Mouse (Mus musculus): Measurements from ENCODE around the gene Hoxb8. TPM values are rescaled to one million over a fixed set of nuclear protein-coding genes. Genes with fewer than 3 reads are reported as not detected.
A peak's percentile ranks its signal among the peaks of the same experiment; 100 is the strongest.

Hoxb8 gene
- polyA plus RNA-seq, 1 experiment from 2014 or later = 0.06 TPM

- Histone ChIP-seq H3K27ac (ENCODE audit: low read depth, low read length) (no peak overlapping the region), H3K4me1 (ENCODE audit: control insufficient read depth, insufficient read depth, low read length) (peaks cover 5% of the 10 kb centered on the region), H3K9ac (ENCODE audit: low read depth, low read length) (no peak overlapping the region), H3K4me3 (ENCODE audit: low read depth, low read length) (peak overlapping the region; percentile 30), H3K27me3 (ENCODE audit: control insufficient read depth, insufficient read depth, low read length) (peaks cover 97% of the 10 kb centered on the region), H3K9me3 (replicated peaks; ENCODE audit: control insufficient read depth, low read length) (no peaks in the 10 kb centered on the region), H3K36me3 (ENCODE audit: control insufficient read depth, insufficient read depth, low read length) (no peaks in the 10 kb centered on the region), H3K4me2 (peak overlapping the region; percentile 40)
- WGBS (ENCODE audit: insufficient replicate concordance) = under 1% methylated on average over 57 of the region's 58 CpGs
- no peak for ATAC-seq (replicated peaks; ENCODE audit: insufficient number of reproducible peaks, low FRiP score, low TSS enrichment)
These were observed 9.4 kb upstream of the Hoxb8 start for GRCm38 (mm10) chr11:96272024-96272921.

- H3K36me3 ChIP-seq (ENCODE audit: control insufficient read depth, insufficient read depth, low read length) = no peaks in the 10 kb centered on the region
- no peak for ATAC-seq (replicated peaks; ENCODE audit: insufficient number of reproducible peaks, low FRiP score, low TSS enrichment)
- peaks cover 98% of the 10 kb centered on the region for H3K27me3 ChIP-seq (ENCODE audit: control insufficient read depth, insufficient read depth, low read length)
- no peak overlapping the region for H3K27ac ChIP-seq (ENCODE audit: low read depth, low read length)
- H3K4me3 ChIP-seq (ENCODE audit: low read depth, low read length) = no peak overlapping the region
- H3K4me1 ChIP-seq (ENCODE audit: control insufficient read depth, insufficient read depth, low read length) = peaks cover 5% of the 10 kb centered on the region
- no peaks in the 10 kb centered on the region for H3K9me3 ChIP-seq (replicated peaks; ENCODE audit: control insufficient read depth, low read length)
- no peak overlapping the region for H3K9ac ChIP-seq (ENCODE audit: low read depth, low read length)
- 5% methylated on average over 10 of the region's 10 CpGs for WGBS (ENCODE audit: insufficient replicate concordance)
- H3K4me2 ChIP-seq = no peak overlapping the region
These were observed 7.3 kb upstream of the Hoxb8 start for GRCm38 (mm10) chr11:96274428-96274827.

- peaks cover 5% of the 10 kb centered on the region for H3K4me1 ChIP-seq (ENCODE audit: control insufficient read depth, insufficient read depth, low read length)
- no peak for ATAC-seq (replicated peaks; ENCODE audit: insufficient number of reproducible peaks, low FRiP score, low TSS enrichment)
- H3K27ac ChIP-seq (ENCODE audit: low read depth, low read length) = no peak overlapping the region
- no peak overlapping the region for H3K4me3 ChIP-seq (ENCODE audit: low read depth, low read length)
- H3K9me3 ChIP-seq (replicated peaks; ENCODE audit: control insufficient read depth, low read length) = no peaks in the 10 kb centered on the region
- no peak overlapping the region for H3K9ac ChIP-seq (ENCODE audit: low read depth, low read length)
- H3K4me2 ChIP-seq = no peak overlapping the region
- H3K27me3 ChIP-seq (ENCODE audit: control insufficient read depth, insufficient read depth, low read length) = peaks cover 98% of the 10 kb centered on the region
- 15% methylated on average over 4 of the region's 4 CpGs for WGBS (ENCODE audit: insufficient replicate concordance)
- no peaks in the 10 kb centered on the region for H3K36me3 ChIP-seq (ENCODE audit: control insufficient read depth, insufficient read depth, low read length)
These were observed 5.8 kb upstream of the Hoxb8 start for GRCm38 (mm10) chr11:96275896-96276295.

GRCm38 (mm10) chr11:96277151-96278044 is 4.3 kb upstream of the Hoxb8 start:
- Histone ChIP-seq H3K27ac (ENCODE audit: low read depth, low read length) (no peak overlapping the region), H3K4me3 (ENCODE audit: low read depth, low read length) (no peak overlapping the region), H3K4me2 (no peak overlapping the region), H3K36me3 (ENCODE audit: control insufficient read depth, insufficient read depth, low read length) (no peaks in the 10 kb centered on the region), H3K4me1 (ENCODE audit: control insufficient read depth, insufficient read depth, low read length) (no peaks in the 10 kb centered on the region), H3K9ac (ENCODE audit: low read depth, low read length) (no peak overlapping the region), H3K9me3 (replicated peaks; ENCODE audit: control insufficient read depth, low read length) (no peaks in the 10 kb centered on the region), H3K27me3 (ENCODE audit: control insufficient read depth, insufficient read depth, low read length) (peaks cover 97% of the 10 kb centered on the region)
- 1% methylated on average over 35 of the region's 35 CpGs for whole genome bisulfite sequencing (ENCODE audit: insufficient replicate concordance)
- ATAC-seq (replicated peaks; ENCODE audit: insufficient number of reproducible peaks, low FRiP score, low TSS enrichment) = no peak

- no peaks in the 10 kb centered on the region for H3K36me3 ChIP-seq (ENCODE audit: control insufficient read depth, insufficient read depth, low read length)
- H3K4me3 ChIP-seq (ENCODE audit: low read depth, low read length) = no peak overlapping the region
- H3K9me3 ChIP-seq (replicated peaks; ENCODE audit: control insufficient read depth, low read length) = no peaks in the 10 kb centered on the region
- H3K4me2 ChIP-seq = no peak overlapping the region
- no peak for ATAC-seq (replicated peaks; ENCODE audit: insufficient number of reproducible peaks, low FRiP score, low TSS enrichment)
- peaks cover 4% of the 10 kb centered on the region; the same call in 1 of the 2 replicates for H3K4me1 ChIP-seq (ENCODE audit: control insufficient read depth, insufficient read depth, low read length)
- H3K27me3 ChIP-seq (ENCODE audit: control insufficient read depth, insufficient read depth, low read length) = peaks cover 97% of the 10 kb centered on the region
- H3K9ac ChIP-seq (ENCODE audit: low read depth, low read length) = no peak overlapping the region
- WGBS (ENCODE audit: insufficient replicate concordance) = 18% methylated on average over 14 of the region's 14 CpGs
- no peak overlapping the region for H3K27ac ChIP-seq (ENCODE audit: low read depth, low read length)
These were observed 3.4 kb upstream of the Hoxb8 start for GRCm38 (mm10) chr11:96278324-96278723.

- Histone ChIP-seq H3K9me3 (replicated peaks; ENCODE audit: control insufficient read depth, low read length) (no peaks in the 10 kb centered on the region), H3K4me2 (no peak overlapping the region), H3K9ac (ENCODE audit: low read depth, low read length) (no peak overlapping the region), H3K4me3 (ENCODE audit: low read depth, low read length) (no peak overlapping the region), H3K27me3 (ENCODE audit: control insufficient read depth, insufficient read depth, low read length) (peaks cover 97% of the 10 kb centered on the region), H3K36me3 (ENCODE audit: control insufficient read depth, insufficient read depth, low read length) (no peaks in the 10 kb centered on the region), H3K27ac (ENCODE audit: low read depth, low read length) (no peak overlapping the region), H3K4me1 (ENCODE audit: control insufficient read depth, insufficient read depth, low read length) (peaks cover 4% of the 10 kb centered on the region; the same call in 1 of the 2 replicates)
- WGBS (ENCODE audit: insufficient replicate concordance) = under 1% methylated on average over 9 of the region's 9 CpGs
- no peak for ATAC-seq (replicated peaks; ENCODE audit: insufficient number of reproducible peaks, low FRiP score, low TSS enrichment)
These were observed 2.9 kb upstream of the Hoxb8 start for GRCm38 (mm10) chr11:96278773-96279172.

GRCm38 (mm10) chr11:96279421-96280233 is 2.1 kb upstream of the Hoxb8 start:
- no peak for ATAC-seq (replicated peaks; ENCODE audit: insufficient number of reproducible peaks, low FRiP score, low TSS enrichment)
- 3% methylated on average over 31 of the region's 31 CpGs for WGBS (ENCODE audit: insufficient replicate concordance)
- Histone ChIP-seq H3K4me1 (ENCODE audit: control insufficient read depth, insufficient read depth, low read length) (peaks cover 9% of the 10 kb centered on the region; the same call in 1 of the 2 replicates), H3K4me3 (ENCODE audit: low read depth, low read length) (no peak overlapping the region), H3K27me3 (ENCODE audit: control insufficient read depth, insufficient read depth, low read length) (peaks cover 97% of the 10 kb centered on the region), H3K9me3 (replicated peaks; ENCODE audit: control insufficient read depth, low read length) (no peaks in the 10 kb centered on the region), H3K36me3 (ENCODE audit: control insufficient read depth, insufficient read depth, low read length) (no peaks in the 10 kb centered on the region), H3K4me2 (no peak overlapping the region), H3K9ac (ENCODE audit: low read depth, low read length) (no peak overlapping the region), H3K27ac (ENCODE audit: low read depth, low read length) (no peak overlapping the region)
